Mouse (Mus musculus) left cerebral cortex, adult 18-20 months (tissue): Measurements from ENCODE around the gene Mcm2. TPM values are rescaled to one million over a fixed set of nuclear protein-coding genes. Genes with fewer than 3 reads are reported as not detected.

Experiments used
- total RNA-seq, 2 experiments: library from RNA; stranded (reverse); gene quantifications; 2 replicates each; pipeline ENCODE4 v1.2.3; 2021

The Mcm2 gene
- total RNA-seq, 2 experiments from 2014 or later = 3.7 to 6.8 TPM

Other genes with a start within 250 kb of the Mcm2 start
- 100 to 1,000 TPM; 162 to 172 TPM for gene Mgll, start 174.4 kb downstream of the Mcm2 start, total RNA-seq
- gene Abtb1, start 56.8 kb downstream of the Mcm2 start, total RNA-seq = 10 to 100 TPM; 38.8 to 44.3 TPM
- 100 to 1,000 TPM; 202 to 219 TPM for gene Podxl2, start 23.7 kb downstream of the Mcm2 start, total RNA-seq
- gene Tpra1, start 3.5 kb upstream of the Mcm2 start, total RNA-seq = 10 to 100 TPM; 45.5 to 47.2 TPM